ENCODE assay signal across 13 mouse cellular contexts in genomic region chr4:43244022-43244421, GRCm38 (mm10). TPM values are rescaled to one million over a fixed set of nuclear protein-coding genes. Genes with fewer than 3 reads are reported as not detected.
DNase-seq lines count a peak whose midpoint lies in the region; ATAC-seq and TF ChIP-seq lines count a peak whose summit lies in the region.
"Had no signal": no experiment of that assay in that cellular context is flagged by ENCODE, and none has a peak within 500 bp of the region (broad histone marks: within the 10 kb centered on the region; RNA-seq: fewer than 3 reads in every experiment).

No protein-coding gene starts in this region.

- H3K4me2 ChIP-seq in kidney, embryonic 16.5 days (replicated peaks; ENCODE audit: low read depth, low read length) = no peak overlapping the region
- H3K4me2 ChIP-seq in midbrain, postnatal 0 days (ENCODE audit: low read depth, low read length, poor library complexity, severe bottlenecking) = no peak overlapping the region
- H3K4me2 ChIP-seq: heart, embryonic 13.5 days; lung, embryonic 15.5 days; neural tube, embryonic 12.5 days had no signal

- H3K4me1 ChIP-seq in kidney, embryonic 16.5 days (ENCODE audit: insufficient read depth, low read length) = no peaks in the 10 kb centered on the region
- no peaks in the 10 kb centered on the region for H3K4me1 ChIP-seq in midbrain, postnatal 0 days (ENCODE audit: insufficient read depth, low read length)
- H3K4me1 ChIP-seq in midbrain, embryonic 10.5 days = peaks cover 25% of the 10 kb centered on the region
- H3K4me1 ChIP-seq: lung, embryonic 15.5 days had no signal

- H3K27ac ChIP-seq in kidney, embryonic 16.5 days (ENCODE audit: low read length) = no peak overlapping the region
- no peak overlapping the region for H3K27ac ChIP-seq in midbrain, postnatal 0 days (ENCODE audit: low read depth, low read length)
- H3K27ac ChIP-seq in midbrain, embryonic 10.5 days (replicated peaks) = no peak overlapping the region
- H3K27ac ChIP-seq: heart, embryonic 13.5 days; lung, embryonic 15.5 days; neural tube, embryonic 12.5 days had no signal

- peak; percentile 84 for TF ChIP-seq CTCF in midbrain, postnatal 0 days (IDR thresholded peaks at IDR 0.05)

- no peaks in the 10 kb centered on the region for H3K27me3 ChIP-seq in kidney, embryonic 16.5 days (ENCODE audit: insufficient read depth, low read length)
- H3K27me3 ChIP-seq in midbrain, postnatal 0 days (ENCODE audit: insufficient read depth, low read length) = no peaks in the 10 kb centered on the region
- no peaks in the 10 kb centered on the region for H3K27me3 ChIP-seq in midbrain, embryonic 10.5 days (ENCODE audit: low read depth, poor library complexity, severe bottlenecking)
- H3K27me3 ChIP-seq: heart, embryonic 13.5 days; lung, embryonic 15.5 days; neural tube, embryonic 12.5 days had no signal

- H3K4me3 ChIP-seq in kidney, embryonic 16.5 days (ENCODE audit: low read length) = no peak overlapping the region
- H3K4me3 ChIP-seq in midbrain, postnatal 0 days (ENCODE audit: low read depth, low read length) = no peak overlapping the region
- H3K4me3 ChIP-seq in midbrain, embryonic 10.5 days = no peak overlapping the region
- H3K4me3 ChIP-seq: erythroblast, embryonic 14.5 days; heart, embryonic 13.5 days; lung, embryonic 15.5 days; neural tube, embryonic 12.5 days had no signal

- peak; percentile 9 for DNase-seq in adrenal gland, postnatal 10 days
- no peak for DNase-seq in adrenal gland, adult 2 months
- peak; percentile 42 for DNase-seq in kidney, postnatal 10 days
- peak; percentile 58 for DNase-seq in midbrain, postnatal 0 days (ENCODE audit: low spot score)
- DNase-seq in midbrain, embryonic 10.5 days (ENCODE audit: low spot score) = no peak
- no peak for DNase-seq in urinary bladder, postnatal 4 days (ENCODE audit: low spot score in 2 of 2)
- DNase-seq in MN1 (ENCODE audit: low spot score) = no peak
- DNase-seq: cerebellum, adult 11-12 months had no signal

- H3K9ac ChIP-seq in kidney, embryonic 16.5 days (replicated peaks; ENCODE audit: low read length) = no peak overlapping the region
- no peak overlapping the region for H3K9ac ChIP-seq in midbrain, postnatal 0 days (replicated peaks; ENCODE audit: low read length, poor library complexity, severe bottlenecking)
- H3K9ac ChIP-seq: heart, embryonic 13.5 days; lung, embryonic 15.5 days; neural tube, embryonic 12.5 days had no signal

- ATAC-seq in kidney, embryonic 16.5 days (ENCODE audit: low FRiP score, low TSS enrichment) = no peak
- peak; percentile 41; the same call in 1 of the 2 replicates for ATAC-seq in midbrain, postnatal 0 days (ENCODE audit: low FRiP score)

- no peaks in the 10 kb centered on the region for H3K9me3 ChIP-seq in kidney, embryonic 16.5 days (ENCODE audit: low read length)
- no peaks in the 10 kb centered on the region for H3K9me3 ChIP-seq in midbrain, postnatal 0 days (ENCODE audit: low read length)
- no peaks in the 10 kb centered on the region for H3K9me3 ChIP-seq in midbrain, embryonic 10.5 days (replicated peaks)
- H3K9me3 ChIP-seq: heart, embryonic 13.5 days; lung, embryonic 15.5 days; neural tube, embryonic 12.5 days had no signal

- 31% methylated on average over 2 of the region's 2 CpGs for WGBS in kidney, embryonic 16.5 days
- 45% methylated on average over 2 of the region's 2 CpGs for WGBS in midbrain, postnatal 0 days
- 75% methylated on average over 2 of the region's 2 CpGs for WGBS in midbrain, embryonic 10.5 days

- no peaks in the 10 kb centered on the region for H3K36me3 ChIP-seq in kidney, embryonic 16.5 days (ENCODE audit: insufficient read depth, low read length)
- H3K36me3 ChIP-seq in midbrain, postnatal 0 days (ENCODE audit: insufficient read depth, low read length) = peaks cover 18% of the 10 kb centered on the region
- peaks cover 31% of the 10 kb centered on the region for H3K36me3 ChIP-seq in midbrain, embryonic 10.5 days
- H3K36me3 ChIP-seq: lung, embryonic 15.5 days had no signal

RNA-seq across cellular contexts. Expression of gene Atp8b5, which starts 22.9 kb away (rescaled TPM):
- under 1 TPM; 0.36 to 0.73 TPM for total RNA-seq in adrenal gland, postnatal 10 days (2021)
- under 1 TPM; 0.37 to 0.45 TPM for total RNA-seq in adrenal gland, adult 2 months (2021)
- polyA plus RNA-seq in adrenal gland, adult 2 months (2012; rRNA removed) = 0.15 and 0.21 TPM in 2 replicates
- 0.66 and 0.77 TPM in 2 replicates for polyA plus RNA-seq in kidney, embryonic 16.5 days (2015; fragmentation: Nextera tagmentation; extraction: Ambion mirVana)
- 0.44 and 0.47 TPM in 2 replicates for total RNA-seq in midbrain, postnatal 0 days (2014; rRNA removed)
- 0.17 and 0.54 TPM in 2 replicates for polyA plus RNA-seq in midbrain, postnatal 0 days (2015; fragmentation: Nextera tagmentation; extraction: Ambion mirVana)
- polyA plus RNA-seq in midbrain, embryonic 10.5 days (2016; fragmentation: Nextera tagmentation; extraction: Ambion mirVana) = 0.57 TPM in 2 replicates
- polyA plus RNA-seq: erythroblast, embryonic 14.5 days had no signal

Comparison
In these comparisons a context has a peak if more than half of its experiments do, and no peak if none do; other contexts are left out.
1. DNase-seq: peak in adrenal gland, postnatal 10 days (single experiment), kidney, postnatal 10 days (single experiment) and midbrain, postnatal 0 days (single experiment); none in adrenal gland, adult 2 months (single experiment), midbrain, embryonic 10.5 days (single experiment), urinary bladder, postnatal 4 days (0 of 2) and MN1 (single experiment).